Mouse (Mus musculus): ENCODE results near the gene Arntl.

GRCm38 (mm10) chr7:113192714-113193365 is 14.4 kb upstream of the Arntl start:
- TF ChIP-seq POLR2A (IDR thresholded peaks at IDR 0.05; ENCODE audit: low read depth, low read length) = no peak
- TF ChIP-seq CHD1 (IDR thresholded peaks at IDR 0.05; ENCODE audit: low read depth, low read length) = no peak
- no peak for TF ChIP-seq RCOR1 (conservative IDR thresholded peaks at IDR 0.05; ENCODE audit: low read depth, low read length)
